Mouse (Mus musculus) hindbrain, embryonic 10.5 days (tissue): Measurements from ENCODE around the gene Nptx2. TPM values are rescaled to one million over a fixed set of nuclear protein-coding genes. Genes with fewer than 3 reads are reported as not detected.
A peak's percentile ranks its signal among the peaks of the same experiment; 100 is the strongest.

ENCODE experiments used
- DNase-seq: peaks from one replicate; pipeline ENCODE4 v3.0.0-alpha.2; 2017; ENCODE audit warnings: low spot score
- H3K27ac ChIP-seq: fragments of 300-500 bp; sonication (generic); 2 replicates; pipeline ENCODE4 v1.5.1; 2016; ENCODE audit warnings: mild to moderate bottlenecking, moderate library complexity
- H3K27me3 ChIP-seq: fragments of 300-500 bp; sonication (generic); 2 replicates; pipeline ENCODE4 v1.6.1; 2016; ENCODE audit warnings: mild to moderate bottlenecking; ENCODE audit not compliant: poor library complexity, insufficient read depth, severe bottlenecking
- H3K36me3 ChIP-seq: fragments of 300-500 bp; sonication (generic); 2 replicates; pipeline ENCODE4 v1.6.1; 2016; ENCODE audit warnings: mild to moderate bottlenecking, moderate library complexity
- H3K4me1 ChIP-seq: fragments of 300-500 bp; sonication (generic); replicated peaks from 2 replicates; pipeline ENCODE4 v1.6.1; 2016; ENCODE audit warnings: mild to moderate bottlenecking
- H3K4me3 ChIP-seq: fragments of 300-500 bp; sonication (generic); 2 replicates; pipeline ENCODE4 v1.5.1; 2016; ENCODE audit warnings: mild to moderate bottlenecking, moderate library complexity
- H3K9me3 ChIP-seq: fragments of 300-500 bp; sonication (generic); 2 replicates; pipeline ENCODE4 v1.6.1; 2016; ENCODE audit warnings: mild to moderate bottlenecking, moderate library complexity
- WGBS: fragments of 180-500 bp; shearing (Covaris S2); methylation state at CpG from one replicate; pipeline ENCODE4 v1.1.7; 2016; 5-methylcytosine and 5-hydroxymethylcytosine counted together
- polyA plus RNA-seq: library from polyadenylated mRNA; unstranded; fragments of >200 nt; fragmentation: Nextera tagmentation; extraction: Ambion mirVana; gene quantifications from 2 replicates; pipeline ENCODE4 v1.2.1, GENCODE M21; 2016

The Nptx2 gene
- polyA plus RNA-seq, 1 experiment from 2014 or later, result 3.2 TPM

DNA sequence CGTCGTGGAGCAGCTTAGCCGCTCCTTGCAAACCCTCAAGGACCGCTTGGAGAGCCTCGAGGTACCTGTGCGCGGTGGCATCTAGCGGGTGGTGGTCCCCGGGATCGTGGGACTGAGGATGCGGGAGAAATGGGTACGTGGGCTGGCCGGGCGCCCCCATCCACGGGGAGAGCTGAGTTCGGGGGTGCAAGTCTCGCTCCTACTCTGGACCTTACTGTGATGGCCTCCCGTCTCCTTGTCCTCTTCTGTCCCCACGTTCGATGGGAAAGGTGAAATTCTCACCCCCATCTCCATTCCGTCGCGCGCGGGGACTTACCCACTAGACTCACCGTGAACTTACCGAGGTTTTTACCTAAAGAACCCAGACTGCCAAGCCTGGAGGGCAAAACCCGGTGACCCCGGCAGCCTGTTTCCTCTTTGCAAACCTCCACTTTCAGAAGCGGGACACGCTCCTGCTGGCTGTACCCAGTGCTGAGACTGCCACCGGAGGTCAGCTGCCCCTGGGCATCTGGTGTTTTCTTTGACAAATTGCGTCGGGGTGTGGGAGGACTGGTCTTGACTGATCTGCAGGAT lies 807 bp downstream of the Nptx2 start:
- peak; percentile 50 for DNase-seq
- WGBS, result 2% methylated on average over 34 of the region's 34 CpGs
- Histone ChIP-seq H3K4me1 (peaks cover 47% of the 10 kb centered on the region), H3K4me3 (peak overlapping the region; percentile 54), H3K27me3 (peaks cover 75% of the 10 kb centered on the region), H3K36me3 (no peaks in the 10 kb centered on the region), H3K27ac (peak overlapping the region; percentile 75), H3K9me3 (no peaks in the 10 kb centered on the region)

GRCm38 (mm10) chr5:144547333-144547878 lies 1.7 kb downstream of the Nptx2 start:
- Histone ChIP-seq H3K4me1 (peaks cover 46% of the 10 kb centered on the region), H3K9me3 (no peaks in the 10 kb centered on the region), H3K27me3 (peaks cover 75% of the 10 kb centered on the region), H3K36me3 (no peaks in the 10 kb centered on the region), H3K27ac (no peak overlapping the region), H3K4me3 (peak overlapping the region; percentile 54)
- peak; percentile 21 for DNase-seq
- 14% methylated on average over 9 of the region's 9 CpGs for WGBS

- Histone ChIP-seq H3K27ac (peak overlapping the region; percentile 78; the same call in 1 of the 2 replicates), H3K36me3 (no peaks in the 10 kb centered on the region), H3K4me1 (peaks cover 40% of the 10 kb centered on the region), H3K9me3 (no peaks in the 10 kb centered on the region), H3K27me3 (peaks cover 76% of the 10 kb centered on the region), H3K4me3 (peak overlapping the region; percentile 54)
- 2% methylated on average over 21 of the region's 21 CpGs for WGBS
- peak; percentile 53 for DNase-seq
Measured at GRCm38 (mm10) chr5:144548079-144548631, 2.5 kb downstream of the Nptx2 start.

DNA sequence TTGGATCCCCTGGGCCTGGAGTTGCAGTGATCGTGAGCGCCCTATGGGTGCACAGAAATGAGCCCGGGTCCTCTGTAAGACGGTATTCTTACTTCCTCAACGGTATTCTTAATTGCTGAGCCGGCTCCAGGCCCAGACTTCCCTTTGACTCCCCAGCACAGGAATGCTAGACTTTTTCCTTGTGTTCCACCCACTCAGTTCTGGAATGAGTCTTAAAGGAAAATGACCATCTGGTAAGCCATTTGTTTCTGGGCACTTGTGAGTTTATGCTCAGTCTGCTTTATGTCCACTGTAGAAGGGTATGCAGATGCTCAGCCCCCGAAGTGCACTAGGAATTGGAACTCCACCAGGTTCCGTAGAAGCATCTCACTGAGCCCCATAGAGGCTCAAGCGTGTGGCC lies 4.3 kb downstream of the Nptx2 start:
- peaks cover 70% of the 10 kb centered on the region for H3K27me3 ChIP-seq
- H3K9me3 ChIP-seq, result no peaks in the 10 kb centered on the region
- DNase-seq, result no peak
- no peak overlapping the region for H3K4me3 ChIP-seq
- H3K4me1 ChIP-seq, result peaks cover 37% of the 10 kb centered on the region
- 89% methylated on average over 9 of the region's 9 CpGs for WGBS
- no peak overlapping the region for H3K27ac ChIP-seq
- no peaks in the 10 kb centered on the region; the same call in 1 of the 2 replicates for H3K36me3 ChIP-seq

DNA sequence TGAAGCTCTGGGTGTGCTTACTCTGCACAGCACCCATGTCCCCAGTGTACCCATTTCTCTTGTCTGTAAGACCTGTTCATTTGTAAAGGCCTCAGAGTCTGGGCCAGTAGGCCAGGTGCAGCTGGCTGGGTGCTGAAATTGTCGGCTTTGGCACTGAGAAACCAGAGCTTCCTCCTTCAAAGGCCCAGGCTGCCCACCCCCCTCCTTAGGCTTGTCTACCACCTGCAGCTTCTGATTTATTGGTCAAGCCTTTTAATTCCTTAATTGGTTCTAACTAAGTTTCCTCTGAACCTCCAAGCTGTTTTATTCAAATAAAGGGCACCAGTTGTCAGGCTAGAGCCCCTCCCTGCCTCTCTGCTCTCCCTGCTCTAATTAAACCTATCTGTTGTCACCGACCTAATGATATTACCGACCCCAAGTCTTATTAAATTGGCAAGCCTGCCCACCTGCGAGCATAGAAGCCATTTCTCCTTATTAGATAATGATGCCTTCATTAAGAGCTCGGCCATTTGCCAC lies 5.0 kb downstream of the Nptx2 start:
- H3K27me3 ChIP-seq, result peaks cover 63% of the 10 kb centered on the region
- H3K4me1 ChIP-seq, result peaks cover 34% of the 10 kb centered on the region

GRCm38 (mm10) chr5:144556710-144557109 lies 11.0 kb downstream of the Nptx2 start:
- Histone ChIP-seq H3K27me3 (peaks cover 10% of the 10 kb centered on the region), H3K36me3 (peaks cover 5% of the 10 kb centered on the region), H3K27ac (peak overlapping the region; percentile 80), H3K4me3 (no peak overlapping the region), H3K4me1 (peaks cover 25% of the 10 kb centered on the region), H3K9me3 (no peaks in the 10 kb centered on the region)
- peak; percentile 40 for DNase-seq
- 28% methylated on average over 10 of the region's 10 CpGs for WGBS

More for the DNA sequence above, 5.0 kb downstream of the Nptx2 start:
- WGBS, result 69% methylated on average over 5 of the region's 5 CpGs
- Histone ChIP-seq H3K4me3 (no peak overlapping the region), H3K36me3 (peaks cover 3% of the 10 kb centered on the region), H3K27ac (no peak overlapping the region), H3K9me3 (no peaks in the 10 kb centered on the region)
- DNase-seq, result no peak

DNA sequence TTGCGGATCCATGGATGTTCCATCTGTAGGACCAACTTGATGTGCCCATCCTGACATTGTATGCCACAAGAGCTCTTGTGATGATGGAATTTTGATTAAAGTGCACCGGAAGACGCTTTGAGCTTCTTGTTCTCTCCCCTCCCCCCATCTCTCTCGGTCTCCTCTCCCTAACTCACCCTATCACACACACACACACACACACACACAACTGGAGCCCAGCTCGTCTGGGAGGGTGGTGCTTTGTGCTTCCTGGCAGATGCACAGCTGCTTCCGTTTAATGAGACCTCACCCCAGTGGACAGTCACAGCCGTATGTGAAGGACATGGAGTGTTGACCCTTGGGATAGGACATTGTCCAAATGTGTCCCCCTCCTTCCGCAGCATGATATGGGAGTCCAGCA lies 11.7 kb downstream of the Nptx2 start:
- H3K4me1 ChIP-seq, result peaks cover 25% of the 10 kb centered on the region
- no peak overlapping the region for H3K4me3 ChIP-seq
- 68% methylated on average over 8 of the region's 8 CpGs for WGBS
- peak overlapping the region; percentile 50; the same call in 1 of the 2 replicates for H3K27ac ChIP-seq
- peak; percentile 19 for DNase-seq
- no peaks in the 10 kb centered on the region for H3K9me3 ChIP-seq
- peaks cover 5% of the 10 kb centered on the region for H3K36me3 ChIP-seq
- peaks cover 10% of the 10 kb centered on the region for H3K27me3 ChIP-seq

DNA sequence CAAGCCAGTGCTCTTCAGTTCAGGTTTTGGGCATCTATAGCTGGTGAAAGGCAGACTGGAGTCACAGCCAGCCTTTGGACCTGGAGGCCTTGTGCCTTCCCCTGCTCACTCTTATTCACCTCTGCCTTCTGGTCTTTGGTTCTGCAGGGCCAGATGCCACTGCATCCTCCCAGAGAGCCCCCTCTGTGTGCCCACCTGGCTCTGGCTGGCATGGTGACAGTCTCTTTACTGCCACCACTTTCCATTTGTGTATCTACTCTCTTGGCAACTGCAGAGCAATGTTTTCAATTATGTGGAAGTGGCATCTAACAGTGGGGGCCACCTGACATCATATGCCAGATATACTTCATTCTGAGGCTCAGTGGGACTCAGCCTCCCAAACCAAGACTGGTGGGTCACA lies 12.8 kb downstream of the Nptx2 start:
- Histone ChIP-seq H3K4me1 (peaks cover 25% of the 10 kb centered on the region), H3K36me3 (peaks cover 5% of the 10 kb centered on the region), H3K4me3 (no peak overlapping the region), H3K27me3 (peaks cover 6% of the 10 kb centered on the region), H3K9me3 (no peaks in the 10 kb centered on the region), H3K27ac (no peak overlapping the region)
- DNase-seq, result no peak

DNA sequence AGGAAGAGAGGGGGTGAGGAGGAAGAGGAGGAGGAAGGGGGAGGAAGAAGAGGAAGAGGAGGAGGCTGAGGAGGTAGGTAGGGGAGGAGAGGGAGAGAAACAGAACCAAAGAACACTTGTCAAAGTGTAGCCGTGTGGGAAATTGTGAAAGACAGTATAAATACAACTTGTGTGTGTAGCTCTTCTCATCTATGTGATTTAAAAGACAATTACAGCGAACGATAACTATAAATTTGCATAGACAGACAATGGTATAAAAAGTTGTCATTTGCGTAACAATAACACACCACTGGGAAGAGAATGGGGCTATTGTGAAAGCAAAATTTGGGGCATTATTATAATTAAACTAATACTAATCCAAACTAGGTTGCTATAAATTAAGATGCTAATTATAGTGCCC lies 20.0 kb downstream of the Nptx2 start:
- Histone ChIP-seq H3K4me1 (no peaks in the 10 kb centered on the region), H3K36me3 (no peaks in the 10 kb centered on the region), H3K4me3 (no peak overlapping the region), H3K27me3 (no peaks in the 10 kb centered on the region), H3K9me3 (no peaks in the 10 kb centered on the region), H3K27ac (no peak overlapping the region)
- no peak for DNase-seq
- WGBS, result 79% methylated on average over 4 of the region's 4 CpGs

GRCm38 (mm10) chr5:144585100-144585499 lies 39.4 kb downstream of the Nptx2 start:
- Histone ChIP-seq H3K27me3 (no peaks in the 10 kb centered on the region), H3K36me3 (no peaks in the 10 kb centered on the region), H3K4me3 (no peak overlapping the region), H3K9me3 (peaks cover 38% of the 10 kb centered on the region), H3K27ac (no peak overlapping the region), H3K4me1 (no peaks in the 10 kb centered on the region)
- WGBS, result 88% methylated on average over 5 of the region's 5 CpGs
- no peak for DNase-seq

DNA sequence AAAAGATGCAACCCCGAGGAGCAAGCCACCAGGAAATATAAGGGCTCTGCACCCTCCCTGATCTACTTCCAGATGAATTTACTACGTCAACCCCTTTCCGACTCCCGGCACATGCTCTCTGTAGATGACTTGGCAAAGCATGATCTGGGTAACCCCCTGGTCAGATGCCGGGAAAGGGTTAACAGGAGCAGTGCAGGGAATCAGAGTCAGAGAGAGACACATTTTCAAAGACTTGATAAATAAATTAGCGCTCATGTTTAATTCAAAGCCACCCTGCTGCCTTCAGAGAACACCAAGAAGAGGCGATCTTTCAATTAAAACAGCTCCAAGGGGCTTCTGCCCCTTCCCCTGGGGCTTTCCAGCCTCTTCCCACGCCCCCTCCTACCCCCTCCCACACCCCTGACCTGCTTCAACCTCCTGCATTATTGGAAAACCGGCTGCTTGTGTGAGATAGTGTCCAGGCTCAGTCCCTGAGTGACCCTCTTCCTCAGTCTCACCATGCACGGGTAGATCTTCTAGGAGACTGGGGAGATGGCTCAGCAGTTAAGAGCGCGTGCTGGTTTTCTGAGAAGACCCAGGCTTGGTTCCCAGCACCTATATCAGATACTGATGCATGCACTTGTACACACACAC lies 45.7 kb downstream of the Nptx2 start:
- WGBS, result 27% methylated on average over 12 of the region's 12 CpGs
- Histone ChIP-seq H3K4me1 (peaks cover 18% of the 10 kb centered on the region), H3K27ac (peak overlapping the region; percentile 82), H3K27me3 (no peaks in the 10 kb centered on the region), H3K4me3 (no peak overlapping the region), H3K9me3 (peaks cover 25% of the 10 kb centered on the region), H3K36me3 (no peaks in the 10 kb centered on the region)
- peak; percentile 60 for DNase-seq

- H3K4me1 ChIP-seq, result peaks cover 18% of the 10 kb centered on the region
- peaks cover 13% of the 10 kb centered on the region for H3K9me3 ChIP-seq
- H3K27ac ChIP-seq, result no peak overlapping the region
- DNase-seq, result no peak
- WGBS, result 93% methylated on average over 9 of the region's 9 CpGs
- no peaks in the 10 kb centered on the region for H3K36me3 ChIP-seq
- H3K4me3 ChIP-seq, result no peak overlapping the region
- H3K27me3 ChIP-seq, result no peaks in the 10 kb centered on the region
Measured at GRCm38 (mm10) chr5:144594796-144595195, 49.1 kb downstream of the Nptx2 start.
